Mouse (Mus musculus): Measurements from ENCODE around the gene Bod1l. TPM values are rescaled to one million over a fixed set of nuclear protein-coding genes. Genes with fewer than 3 reads are reported as not detected.

Bod1l gene
- total RNA-seq, 2 experiments from 2014 or later: 38.5 to 38.9 TPM

GRCm38 (mm10) chr5:41804643-41805042 lies 39.5 kb downstream of the Bod1l start:
- DNase-seq (ENCODE audit: low spot score in 2 of 2): no peak

- no peak for DNase-seq (ENCODE audit: low spot score in 2 of 2)
Measured at GRCm38 (mm10) chr5:41801622-41802021, 42.5 kb downstream of the Bod1l start.

- DNase-seq (ENCODE audit: low spot score in 2 of 2): no peak
Measured at GRCm38 (mm10) chr5:41794434-41794833, 49.7 kb downstream of the Bod1l start.

GRCm38 (mm10) chr5:41790517-41790916 lies 53.6 kb downstream of the Bod1l start:
- DNase-seq (ENCODE audit: low spot score in 2 of 2): no peak

GRCm38 (mm10) chr5:41788877-41789276 lies 55.2 kb downstream of the Bod1l start:
- DNase-seq (ENCODE audit: low spot score in 2 of 2): no peak

DNA sequence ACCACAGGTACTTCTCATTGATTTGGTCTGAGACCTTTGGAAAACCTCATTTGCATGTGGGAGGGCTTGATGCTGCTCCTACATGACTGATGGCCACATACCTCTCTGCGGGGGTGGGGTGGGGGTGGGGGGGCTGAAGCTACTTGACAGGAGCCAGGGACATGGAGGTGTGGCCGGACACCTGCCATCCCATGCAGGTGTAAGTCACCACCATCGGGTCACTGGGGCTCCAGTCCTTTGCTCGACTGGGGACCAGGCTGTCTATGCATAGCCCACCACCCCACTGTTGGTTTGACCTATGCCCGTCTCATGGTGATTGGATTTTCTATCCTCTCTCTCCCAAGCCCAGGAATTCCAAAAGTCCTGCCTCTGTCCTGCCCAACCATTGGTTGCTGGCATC lies 62.2 kb downstream of the Bod1l start:
- no peak for DNase-seq (ENCODE audit: low spot score in 2 of 2)

DNA sequence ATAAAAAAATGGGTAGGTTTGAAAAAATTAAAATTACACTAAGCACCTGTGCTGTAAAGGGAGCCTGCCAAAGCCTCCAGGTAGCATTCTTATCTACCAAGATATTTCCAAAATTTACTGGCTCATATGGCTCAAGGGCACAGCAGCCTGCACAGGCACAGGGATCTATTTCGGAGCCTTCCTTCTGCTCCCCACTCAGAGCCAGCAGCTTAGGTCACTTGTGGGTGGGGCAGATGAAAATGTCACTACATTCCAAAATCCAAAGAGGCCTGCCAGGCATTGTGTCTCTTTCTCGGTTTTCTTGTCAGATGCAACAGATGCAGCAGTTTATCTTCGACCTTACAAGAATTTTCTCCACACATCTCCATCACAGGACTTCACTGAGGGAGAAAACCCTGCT lies 64.1 kb downstream of the Bod1l start:
- no peak for DNase-seq (ENCODE audit: low spot score in 2 of 2)

- DNase-seq (ENCODE audit: low spot score in 2 of 2): no peak
Measured at GRCm38 (mm10) chr5:41775728-41776127, 68.4 kb downstream of the Bod1l start.

DNA sequence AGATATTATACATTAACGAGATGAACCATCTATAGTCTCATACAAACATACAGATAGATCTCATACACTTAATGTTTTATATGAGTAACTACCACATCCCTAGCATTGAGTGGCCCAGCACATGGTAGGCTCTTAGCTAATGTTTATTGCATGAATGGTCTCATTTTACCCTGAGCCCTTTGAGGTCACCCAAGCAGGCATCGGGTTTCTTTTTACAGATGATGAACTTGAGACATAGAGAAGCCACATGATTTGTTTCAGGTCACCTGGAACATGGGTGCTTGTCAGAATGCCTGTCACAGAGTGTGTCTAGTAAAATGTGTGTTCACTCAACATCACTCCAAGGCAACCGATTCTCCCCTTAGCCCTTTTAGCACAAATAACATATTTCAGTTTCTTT lies 68.8 kb downstream of the Bod1l start:
- DNase-seq (ENCODE audit: low spot score in 2 of 2): no peak

DNA sequence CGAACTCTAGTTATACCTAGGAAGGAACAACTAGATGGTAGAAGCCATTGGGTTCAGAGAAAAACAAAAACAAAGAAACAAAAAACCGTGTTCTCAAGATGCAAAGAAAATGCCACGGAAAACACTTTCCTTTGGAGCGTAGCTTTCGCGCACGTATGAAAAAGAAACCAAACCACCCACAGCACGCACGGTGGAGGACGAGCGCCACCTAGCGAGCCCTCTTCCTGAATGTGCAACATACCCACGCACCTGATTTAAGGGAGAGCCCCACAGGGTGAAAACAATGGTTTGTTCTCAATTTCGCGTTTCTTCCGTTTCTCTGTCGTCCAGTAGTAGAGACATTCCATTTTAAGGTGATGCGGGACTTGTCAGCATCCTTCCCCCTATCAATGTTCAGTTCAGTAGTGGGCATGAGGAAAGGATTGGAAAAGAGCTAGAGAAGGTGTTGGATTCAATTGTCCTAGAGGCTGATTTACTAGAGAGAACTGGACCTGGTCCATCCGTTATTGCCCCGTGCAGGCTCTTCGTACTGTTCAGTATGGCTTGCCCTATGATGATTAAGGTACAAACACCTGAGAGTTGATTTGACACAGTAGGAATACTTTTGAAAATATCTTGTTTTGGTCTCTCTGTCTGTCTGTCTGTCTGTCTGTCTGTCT lies 75.6 kb downstream of the Bod1l start:
- peak; percentile 75 to 94 for DNase-seq (ENCODE audit: low spot score in 2 of 2)

DNA sequence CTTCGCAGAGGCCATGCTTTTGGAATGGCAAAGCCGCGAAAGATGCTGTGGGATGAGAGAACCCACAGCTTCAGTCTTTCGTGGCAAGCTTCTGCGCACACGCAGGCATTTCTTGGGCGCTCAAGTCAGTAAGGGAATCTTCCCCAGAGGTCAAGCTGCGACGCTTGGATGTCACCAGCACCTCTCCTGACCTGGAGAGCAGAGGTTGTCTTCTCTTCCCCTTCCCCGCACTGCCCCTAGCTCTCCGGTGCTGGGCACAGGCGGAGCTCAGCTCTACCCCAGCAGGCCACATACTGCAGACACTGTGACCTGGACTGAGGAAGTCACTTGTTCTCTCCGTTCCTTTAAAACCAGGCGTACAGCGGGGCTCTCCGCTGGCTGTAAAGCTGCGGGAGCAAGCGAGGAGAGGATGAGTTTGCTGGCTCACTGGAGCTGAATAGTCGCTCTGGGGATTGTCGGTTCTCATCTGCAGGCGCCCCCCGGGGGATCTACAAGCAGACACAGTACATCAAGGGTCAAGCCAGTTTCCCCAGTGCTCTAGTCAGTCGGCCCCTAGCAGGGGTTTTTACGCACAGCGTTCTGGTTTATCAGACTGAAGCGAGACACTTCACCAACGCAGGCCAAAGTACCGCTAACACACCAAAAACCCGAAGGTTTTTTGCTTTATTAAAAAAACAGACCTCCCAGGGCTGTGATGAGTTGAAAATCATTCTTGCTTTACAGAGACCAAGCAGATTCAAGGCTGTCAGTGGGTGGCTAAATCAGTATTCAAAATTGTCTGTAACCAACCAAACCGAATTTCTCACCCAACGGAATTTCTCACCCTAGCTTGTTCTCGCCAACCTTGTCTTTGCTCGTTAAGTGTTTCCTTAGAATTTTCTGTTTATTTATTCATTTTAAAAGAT lies 76.6 kb downstream of the Bod1l start:
- DNase-seq (ENCODE audit: low spot score in 2 of 2): no peak

GRCm38 (mm10) chr5:41766406-41767010 lies 77.6 kb downstream of the Bod1l start:
- DNase-seq (ENCODE audit: low spot score in 2 of 2): no peak

GRCm38 (mm10) chr5:41765626-41766405 lies 78.3 kb downstream of the Bod1l start:
- DNase-seq (ENCODE audit: low spot score in 2 of 2): no peak

- no peak for DNase-seq (ENCODE audit: low spot score in 2 of 2)
Measured at GRCm38 (mm10) chr5:41763731-41764721, 80.1 kb downstream of the Bod1l start, which contains the start of gene Nkx3-2. Gene Nkx3-2, minus strand, starts transcription at chr5:41764501.

DNA sequence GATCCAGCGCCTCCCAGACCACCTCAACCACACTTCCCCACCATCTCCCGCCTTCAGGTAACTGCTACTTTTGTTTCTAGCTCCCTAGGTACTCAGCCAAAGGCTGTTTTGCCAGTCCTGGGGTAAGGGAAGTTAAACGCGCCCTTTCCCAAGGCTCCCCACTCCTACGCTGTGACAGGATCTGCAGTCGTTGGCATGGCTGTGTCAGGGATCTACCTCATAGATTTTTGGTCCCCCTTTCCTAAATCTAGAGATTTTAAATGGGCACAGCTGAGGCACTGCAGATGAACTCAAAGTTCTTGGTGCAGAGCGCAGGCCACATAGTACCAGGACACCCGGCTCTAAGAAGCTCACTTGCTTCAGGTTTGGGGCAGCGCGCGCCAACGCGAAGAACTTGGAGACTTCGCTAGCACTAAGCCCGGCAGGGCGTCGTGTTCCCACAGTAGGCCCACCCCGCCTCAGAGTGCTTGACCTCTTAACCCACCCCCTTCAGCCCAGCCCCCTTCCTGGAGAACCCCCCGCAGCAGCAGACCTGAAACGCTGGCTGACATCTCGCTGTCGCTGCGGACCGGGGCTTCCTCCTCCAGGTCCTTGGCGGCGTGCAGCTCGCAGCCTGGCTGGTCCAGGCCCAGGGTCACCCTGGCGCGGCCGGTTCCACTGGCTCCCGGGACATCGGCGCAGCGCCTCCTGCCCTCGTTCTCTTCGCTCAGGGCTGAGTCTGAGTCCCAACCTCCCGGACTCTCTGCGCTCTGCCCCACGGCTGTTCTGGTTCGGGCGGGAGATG lies 81.0 kb downstream of the Bod1l start:
- DNase-seq (ENCODE audit: low spot score in 2 of 2): no peak

DNA sequence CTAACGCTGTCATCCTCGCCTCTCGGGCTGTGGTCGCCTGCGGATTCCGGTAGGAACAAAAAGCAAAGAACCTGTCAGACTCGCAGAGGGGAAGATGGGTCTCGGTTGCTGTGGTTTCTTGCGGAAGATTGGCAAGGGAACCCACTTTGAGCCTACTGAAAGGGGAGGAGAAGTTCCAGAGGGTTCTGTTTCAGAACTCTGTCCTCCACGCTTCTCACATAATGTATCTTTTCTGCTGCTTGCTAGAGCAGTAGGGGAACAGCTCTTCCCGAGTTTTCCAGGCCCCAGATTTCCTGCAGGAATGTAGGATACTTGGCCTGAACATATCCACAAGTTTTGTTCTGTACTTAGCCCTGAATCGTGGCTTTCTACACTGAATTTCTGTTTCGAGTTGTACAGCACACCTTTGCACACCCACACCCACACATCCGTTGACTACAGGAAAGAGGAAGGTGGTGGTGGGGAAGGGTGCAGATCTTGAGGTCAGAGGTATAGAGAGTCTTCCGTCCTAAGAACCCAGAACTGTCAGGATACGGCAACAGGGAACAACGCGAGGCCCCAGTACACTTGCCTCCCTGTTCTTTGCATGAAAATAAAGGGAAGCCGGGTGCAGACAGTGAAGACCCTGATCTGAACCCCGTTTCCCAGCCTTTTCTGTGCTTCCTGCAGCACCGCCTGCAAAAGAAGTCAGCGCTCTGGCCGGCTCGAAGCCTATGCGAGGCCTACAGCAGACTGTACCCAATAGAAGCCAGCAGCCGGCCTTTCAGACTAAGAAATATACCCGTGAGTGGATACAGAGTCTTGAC lies 81.8 kb downstream of the Bod1l start:
- DNase-seq (ENCODE audit: low spot score in 2 of 2): no peak

DNA sequence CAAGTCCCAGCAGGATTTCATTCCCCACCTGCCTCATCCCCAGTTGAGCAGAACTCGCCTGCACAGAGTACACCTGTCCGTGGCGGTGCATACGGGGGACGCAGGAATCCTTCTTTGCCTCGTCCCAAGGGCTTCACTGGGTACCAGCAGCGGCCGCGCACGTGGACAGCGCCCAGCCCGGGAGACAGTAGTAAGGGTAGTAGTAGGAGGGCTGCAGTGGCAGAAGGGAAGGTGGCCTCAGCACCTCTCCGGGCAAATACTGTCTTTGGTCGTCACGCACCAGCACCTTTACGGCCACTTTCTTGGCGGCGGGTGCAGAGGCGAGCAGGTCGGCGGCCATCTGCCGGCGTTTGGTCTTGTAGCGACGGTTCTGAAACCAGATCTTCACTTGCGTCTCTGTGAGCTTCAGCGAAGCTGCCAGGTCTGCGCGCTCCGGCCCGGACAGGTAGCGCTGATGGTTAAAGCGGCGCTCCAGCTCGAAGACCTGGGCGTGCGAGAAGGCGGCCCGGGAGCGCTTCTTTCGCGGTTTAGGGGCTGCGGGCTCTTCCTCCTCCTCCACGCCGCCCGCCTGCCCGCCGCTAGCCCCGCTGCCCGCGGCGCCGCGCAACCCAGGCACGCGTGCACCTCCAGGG lies 82.5 kb downstream of the Bod1l start:
- no peak for DNase-seq (ENCODE audit: low spot score in 2 of 2)

Measured in layer of hippocampus, adult 18-20 months (tissue).